Mouse (Mus musculus): ENCODE results near the gene Klhl7. TPM values are rescaled to one million over a fixed set of nuclear protein-coding genes. Genes with fewer than 3 reads are reported as not detected.

Klhl7 gene
- total and polyA plus RNA-seq, 3 experiments: 1.9 to 29.9 (median 27.5) TPM

DNA sequence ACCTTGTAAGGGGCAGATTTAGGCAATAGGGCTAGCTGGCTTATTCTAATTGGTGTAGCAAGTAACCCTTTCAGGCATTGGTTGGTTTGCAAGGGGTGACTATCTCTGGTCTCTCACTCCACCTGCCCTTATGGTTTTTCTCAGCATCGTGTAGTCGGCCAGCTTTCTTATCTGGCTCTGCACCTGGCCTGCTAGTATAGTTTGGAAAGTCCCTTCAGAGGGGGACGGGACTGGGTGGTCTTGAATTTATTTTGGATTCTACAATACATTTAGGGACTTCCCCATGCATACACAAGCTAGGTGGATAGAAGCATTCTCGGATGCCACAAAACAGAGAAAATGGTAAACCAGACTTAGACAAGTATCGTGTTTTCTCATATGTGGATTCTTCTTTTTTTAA is 46.6 kb downstream of the Klhl7 start:
- Histone ChIP-seq H3K27me3 (ENCODE audit: insufficient read depth, low read length) (no peaks in the 10 kb centered on the region), H3K9me3 (replicated peaks) (no peaks in the 10 kb centered on the region), H3K4me1 (ENCODE audit: insufficient read depth, low read depth, low read length) (peaks cover 2% of the 10 kb centered on the region; the same call in 1 of the 2 replicates), H3K36me3 (replicated peaks) (peaks cover 57% of the 10 kb centered on the region), H3K4me3 (ENCODE audit: low read depth, low read length) (no peak overlapping the region)
- TF ChIP-seq GATA1 (IDR thresholded peaks at IDR 0.05; ENCODE audit: borderline replicate concordance, low read length) (no peak), TAL1 (conservative IDR thresholded peaks at IDR 0.05; ENCODE audit: low read depth, low read length) (no peak), POLR2AphosphoS5 (IDR thresholded peaks at IDR 0.05; ENCODE audit: insufficient replicate concordance, low read depth, low read length) (no peak), GATA2 (IDR thresholded peaks at IDR 0.05; ENCODE audit: borderline replicate concordance, low read depth, low read length) (no peak), CTCF (IDR thresholded peaks at IDR 0.05; ENCODE audit: low read depth, low read length) (no peak)
- ATAC-seq (ENCODE audit: extremely low read depth, insufficient number of reproducible peaks, low FRiP score, poor library complexity, severe bottlenecking): no peak
- DNase-seq (ENCODE audit: low spot score): no peak

DNA sequence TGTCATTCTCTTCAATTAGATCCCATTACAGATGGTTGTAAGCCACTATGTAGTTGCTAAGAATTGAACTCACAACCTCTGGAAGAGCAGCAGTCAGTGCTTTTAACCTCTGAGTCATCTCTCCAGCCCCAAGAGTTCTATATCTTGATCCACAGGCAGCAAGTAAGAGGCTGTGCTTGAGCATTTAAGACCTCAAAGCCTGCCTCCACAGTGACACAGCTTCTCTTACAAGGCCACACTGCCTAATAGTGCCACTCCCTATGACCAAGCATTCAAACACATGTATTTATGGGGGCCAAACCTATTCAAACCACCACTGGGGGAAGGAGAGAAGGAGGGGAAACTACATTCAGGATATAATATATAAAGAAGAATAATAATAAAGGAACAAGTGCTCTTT is 51.8 kb downstream of the Klhl7 start:
- ATAC-seq (ENCODE audit: extremely low read depth, insufficient number of reproducible peaks, low FRiP score, poor library complexity, severe bottlenecking) (no peak), DNase-seq (ENCODE audit: low spot score) (no peak)
- Histone ChIP-seq H3K9me3 (replicated peaks) (no peaks in the 10 kb centered on the region), H3K4me3 (ENCODE audit: low read depth, low read length) (no peak overlapping the region), H3K4me1 (ENCODE audit: insufficient read depth, low read depth, low read length) (no peaks in the 10 kb centered on the region), H3K36me3 (replicated peaks) (peaks cover 39% of the 10 kb centered on the region), H3K27me3 (ENCODE audit: insufficient read depth, low read length) (no peaks in the 10 kb centered on the region)
- TF ChIP-seq POLR2AphosphoS5 (IDR thresholded peaks at IDR 0.05; ENCODE audit: insufficient replicate concordance, low read depth, low read length): no peak
- TF ChIP-seq CTCF (IDR thresholded peaks at IDR 0.05; ENCODE audit: low read depth, low read length): no peak
- no peak for TF ChIP-seq GATA2 (IDR thresholded peaks at IDR 0.05; ENCODE audit: borderline replicate concordance, low read depth, low read length)
- TF ChIP-seq GATA1 (IDR thresholded peaks at IDR 0.05; ENCODE audit: borderline replicate concordance, low read length): no peak
- no peak for TF ChIP-seq TAL1 (conservative IDR thresholded peaks at IDR 0.05; ENCODE audit: low read depth, low read length)

DNA sequence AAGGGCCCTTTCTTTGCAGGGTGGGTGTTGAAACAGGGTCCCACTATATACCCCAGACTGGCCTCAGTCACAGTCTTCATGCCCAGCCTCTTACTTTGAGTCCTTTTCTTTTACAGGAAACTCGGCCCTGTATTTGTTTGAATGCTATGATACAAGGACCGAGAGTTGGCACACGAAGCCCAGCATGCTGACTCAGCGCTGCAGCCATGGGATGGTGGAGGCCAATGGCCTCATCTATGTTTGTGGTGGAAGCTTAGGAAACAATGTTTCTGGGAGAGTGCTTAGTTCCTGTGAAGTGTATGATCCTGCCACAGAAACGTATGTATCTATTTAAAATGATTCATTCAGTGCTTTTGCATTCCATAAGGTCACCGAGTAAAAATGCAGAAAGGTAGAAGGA is 56.4 kb downstream of the Klhl7 start:
- Histone ChIP-seq H3K4me1 (ENCODE audit: insufficient read depth, low read depth, low read length) (no peaks in the 10 kb centered on the region), H3K36me3 (replicated peaks) (peaks cover 43% of the 10 kb centered on the region), H3K27me3 (ENCODE audit: insufficient read depth, low read length) (no peaks in the 10 kb centered on the region), H3K4me3 (ENCODE audit: low read depth, low read length) (no peak overlapping the region), H3K9me3 (replicated peaks) (no peaks in the 10 kb centered on the region)
- DNase-seq (ENCODE audit: low spot score): no peak
- ATAC-seq (ENCODE audit: extremely low read depth, insufficient number of reproducible peaks, low FRiP score, poor library complexity, severe bottlenecking): no peak
- TF ChIP-seq GATA2 (IDR thresholded peaks at IDR 0.05; ENCODE audit: borderline replicate concordance, low read depth, low read length): no peak
- TF ChIP-seq CTCF (IDR thresholded peaks at IDR 0.05; ENCODE audit: low read depth, low read length): no peak
- no peak for TF ChIP-seq TAL1 (conservative IDR thresholded peaks at IDR 0.05; ENCODE audit: low read depth, low read length)
- TF ChIP-seq POLR2AphosphoS5 (IDR thresholded peaks at IDR 0.05; ENCODE audit: insufficient replicate concordance, low read depth, low read length): no peak
- TF ChIP-seq GATA1 (IDR thresholded peaks at IDR 0.05; ENCODE audit: borderline replicate concordance, low read length): no peak

DNA sequence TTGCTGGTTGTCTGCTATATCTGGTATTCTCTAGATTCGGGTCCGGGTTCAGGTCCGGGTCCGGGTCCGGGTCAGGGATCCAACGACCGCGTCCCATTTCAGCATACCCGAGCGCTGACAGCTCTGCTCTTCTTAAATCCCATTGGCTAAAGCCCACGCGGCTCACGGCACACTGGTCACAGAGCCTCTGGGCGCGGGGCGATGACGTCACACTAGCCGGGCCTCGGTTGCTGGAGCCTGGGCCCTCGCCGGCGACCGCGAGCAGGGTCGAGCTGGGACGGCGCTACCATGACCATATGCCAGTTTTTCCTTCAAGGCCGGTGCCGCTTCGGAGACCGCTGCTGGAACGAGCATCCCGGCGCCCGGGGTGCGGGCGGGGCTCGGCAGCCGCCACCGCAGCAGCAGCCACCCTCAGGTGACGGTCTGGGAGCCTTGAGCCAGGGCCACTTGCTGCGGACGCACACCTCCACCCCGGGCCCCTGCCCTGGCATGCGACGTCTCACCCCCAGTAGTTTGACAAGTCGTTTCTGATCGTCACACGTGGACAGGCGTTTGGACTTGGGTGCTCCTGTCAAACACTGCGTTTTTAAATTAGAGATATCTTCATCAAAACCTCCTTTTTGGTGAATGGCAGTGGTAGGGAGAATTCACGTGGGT is 64.5 kb downstream of the Klhl7 start, which contains the start of gene Nupl2:
Nupl2 (plus strand) TSS at position 175 of the 657 bp plus-strand sequence.
- peak; percentile 95 for DNase-seq (ENCODE audit: low spot score)
- peak; percentile 95 for ATAC-seq (ENCODE audit: extremely low read depth, insufficient number of reproducible peaks, low FRiP score, poor library complexity, severe bottlenecking)
- Histone ChIP-seq H3K36me3 (replicated peaks) (peaks cover 26% of the 10 kb centered on the region), H3K9me3 (replicated peaks) (no peaks in the 10 kb centered on the region), H3K4me3 (ENCODE audit: low read depth, low read length) (peak within 1 kb of the TSS; percentile 92), H3K27me3 (ENCODE audit: insufficient read depth, low read length) (no peaks in the 10 kb centered on the region), H3K4me1 (ENCODE audit: insufficient read depth, low read depth, low read length) (peaks cover 7% of the 10 kb centered on the region)
- TF ChIP-seq POLR2AphosphoS5 (IDR thresholded peaks at IDR 0.05; ENCODE audit: insufficient replicate concordance, low read depth, low read length) (no peak), TAL1 (conservative IDR thresholded peaks at IDR 0.05; ENCODE audit: low read depth, low read length) (no peak), GATA2 (IDR thresholded peaks at IDR 0.05; ENCODE audit: borderline replicate concordance, low read depth, low read length) (no peak), GATA1 (IDR thresholded peaks at IDR 0.05; ENCODE audit: borderline replicate concordance, low read length) (no peak), CTCF (IDR thresholded peaks at IDR 0.05; ENCODE audit: low read depth, low read length) (no peak)

DNA sequence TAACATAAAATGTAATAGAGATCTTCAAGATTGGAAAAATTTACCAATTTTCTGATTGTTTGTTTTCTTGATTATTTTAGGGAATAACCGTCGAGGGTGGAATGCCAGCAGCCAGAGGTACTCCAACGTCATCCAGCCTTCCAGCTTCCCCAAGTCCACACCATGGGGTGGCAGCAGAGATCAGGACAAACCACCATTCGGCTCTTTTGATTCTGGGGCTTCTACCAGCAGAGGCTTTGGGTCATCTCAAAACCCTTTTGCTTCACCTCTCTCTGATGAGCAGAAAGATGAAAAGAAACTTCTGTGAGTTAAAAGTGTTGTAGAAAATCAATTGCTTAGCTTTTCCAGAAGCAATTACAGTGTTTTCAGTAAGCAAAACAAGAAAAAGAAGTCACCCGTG is 66.9 kb downstream of the Klhl7 start:
- Histone ChIP-seq H3K27me3 (ENCODE audit: insufficient read depth, low read length) (no peaks in the 10 kb centered on the region), H3K4me3 (ENCODE audit: low read depth, low read length) (no peak overlapping the region), H3K9me3 (replicated peaks) (no peaks in the 10 kb centered on the region), H3K4me1 (ENCODE audit: insufficient read depth, low read depth, low read length) (peaks cover 7% of the 10 kb centered on the region), H3K36me3 (replicated peaks) (peaks cover 40% of the 10 kb centered on the region)
- TF ChIP-seq GATA2 (IDR thresholded peaks at IDR 0.05; ENCODE audit: borderline replicate concordance, low read depth, low read length) (no peak), GATA1 (IDR thresholded peaks at IDR 0.05; ENCODE audit: borderline replicate concordance, low read length) (no peak), CTCF (IDR thresholded peaks at IDR 0.05; ENCODE audit: low read depth, low read length) (no peak), POLR2AphosphoS5 (IDR thresholded peaks at IDR 0.05; ENCODE audit: insufficient replicate concordance, low read depth, low read length) (no peak), TAL1 (conservative IDR thresholded peaks at IDR 0.05; ENCODE audit: low read depth, low read length) (no peak)
- DNase-seq (ENCODE audit: low spot score) (no peak), ATAC-seq (ENCODE audit: extremely low read depth, insufficient number of reproducible peaks, low FRiP score, poor library complexity, severe bottlenecking) (no peak)

DNA sequence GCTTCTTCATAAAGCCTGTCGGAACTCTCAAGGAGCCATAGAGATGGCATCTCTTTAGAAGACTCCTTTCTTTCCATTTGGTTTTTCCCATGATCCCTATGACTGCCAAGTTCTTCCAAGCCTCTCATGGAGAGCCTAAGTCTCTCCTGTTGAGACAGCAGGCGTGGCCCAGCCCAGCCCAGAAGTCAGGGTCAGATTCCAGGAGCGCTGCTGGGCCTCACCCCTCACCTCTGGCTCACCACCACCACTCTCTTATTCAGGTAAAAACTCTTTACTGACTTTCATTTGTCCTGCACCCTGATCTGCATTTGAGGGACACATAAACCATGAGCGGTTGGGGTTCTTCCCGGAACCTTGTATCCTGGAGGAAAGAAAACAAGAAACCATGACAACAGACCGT is 69.5 kb downstream of the Klhl7 start:
- no peak overlapping the region for H3K4me3 ChIP-seq (ENCODE audit: low read depth, low read length)
- H3K9me3 ChIP-seq (replicated peaks): no peaks in the 10 kb centered on the region
- ATAC-seq (ENCODE audit: extremely low read depth, insufficient number of reproducible peaks, low FRiP score, poor library complexity, severe bottlenecking): no peak
- TF ChIP-seq GATA1 (IDR thresholded peaks at IDR 0.05; ENCODE audit: borderline replicate concordance, low read length) (no peak), GATA2 (IDR thresholded peaks at IDR 0.05; ENCODE audit: borderline replicate concordance, low read depth, low read length) (no peak), POLR2AphosphoS5 (IDR thresholded peaks at IDR 0.05; ENCODE audit: insufficient replicate concordance, low read depth, low read length) (no peak), TAL1 (conservative IDR thresholded peaks at IDR 0.05; ENCODE audit: low read depth, low read length) (no peak), CTCF (IDR thresholded peaks at IDR 0.05; ENCODE audit: low read depth, low read length) (no peak)
- H3K27me3 ChIP-seq (ENCODE audit: insufficient read depth, low read length): no peaks in the 10 kb centered on the region
- H3K36me3 ChIP-seq (replicated peaks): peaks cover 58% of the 10 kb centered on the region
- peaks cover 7% of the 10 kb centered on the region for H3K4me1 ChIP-seq (ENCODE audit: insufficient read depth, low read depth, low read length)
- no peak for DNase-seq (ENCODE audit: low spot score)
